Mouse (Mus musculus) liver, postnatal 0 days (tissue): ENCODE measurements at regions not wholly inside any gene's neighbourhood (a gene's known extent, or its start where the extent isn't known, plus 50 kb on each side); places are given as distances from the start of the nearest gene placed in this dataset.

ENCODE experiments used
- ATAC-seq: fragments of 200-750 bp; cut with Nextera tagmentation; 2 replicates; pipeline ENCODE4 v1.8.0; 2017; ENCODE audit warnings: mild to moderate bottlenecking, moderate library complexity
- DNase-seq: peaks from one replicate; pipeline ENCODE4 v3.0.0-alpha.2; 2016
- H3K27ac ChIP-seq: fragments of 300-500 bp; sonication (generic); 2 replicates; pipeline ENCODE4 v1.5.1; 2014; ENCODE audit warnings: antibody characterized with exemption, moderate library complexity, mild to moderate bottlenecking, low read depth
- H3K27me3 ChIP-seq: fragments of 300-500 bp; sonication (generic); 2 replicates; pipeline ENCODE4 v1.6.1; 2014; ENCODE audit warnings: low read length, control low read depth, mixed read lengths; ENCODE audit not compliant: insufficient read depth
- H3K36me3 ChIP-seq: fragments of 300-500 bp; sonication (generic); replicated peaks from 2 replicates; pipeline ENCODE4 v1.6.1; 2014; ENCODE audit warnings: mild to moderate bottlenecking, control low read depth, low read length, moderate library complexity, mixed read lengths; ENCODE audit not compliant: insufficient read depth
- H3K4me1 ChIP-seq: fragments of 300-500 bp; sonication (generic); 2 replicates; pipeline ENCODE4 v1.6.1; 2014; ENCODE audit warnings: antibody characterized with exemption, mild to moderate bottlenecking, control low read depth; ENCODE audit not compliant: insufficient read depth
- H3K4me2 ChIP-seq: fragments of 300-500 bp; sonication (generic); 2 replicates; pipeline ENCODE4 v1.6.1; 2014; ENCODE audit warnings: low read depth, mild to moderate bottlenecking, low read length, moderate library complexity, mixed read lengths
- H3K4me3 ChIP-seq: fragments of 300-500 bp; sonication (generic); 2 replicates; pipeline ENCODE4 v1.5.1; 2014; ENCODE audit warnings: low read depth, low read length
- H3K9ac ChIP-seq: fragments of 300-500 bp; sonication (generic); replicated peaks from 2 replicates; pipeline ENCODE4 v1.6.1; 2014; ENCODE audit warnings: mild to moderate bottlenecking, moderate library complexity
- H3K9me3 ChIP-seq: fragments of 300-500 bp; sonication (generic); 2 replicates; pipeline ENCODE4 v1.6.1; 2016; ENCODE audit warnings: mild to moderate bottlenecking, control low read depth, low read length, mixed read lengths
- CTCF ChIP-seq: sonication (generic); IDR thresholded peaks from 2 replicates; pipeline ENCODE4 v1.5.1; 2016; ENCODE audit warnings: antibody characterized with exemption, low read depth
- EP300 ChIP-seq: IDR thresholded peaks from 2 replicates; pipeline ENCODE4 v1.6.1; 2016; ENCODE audit warnings: antibody characterized with exemption, low read depth, mild to moderate bottlenecking
- WGBS: fragments of 180-500 bp; shearing (Covaris S2); extraction: QIAGEN DNeasy Blood & Tissue Kit; methylation state at CpG from one replicate; pipeline ENCODE4 v1.1.7; 2014; ENCODE audit not compliant: insufficient replicate concordance; 5-methylcytosine and 5-hydroxymethylcytosine counted together

DNA sequence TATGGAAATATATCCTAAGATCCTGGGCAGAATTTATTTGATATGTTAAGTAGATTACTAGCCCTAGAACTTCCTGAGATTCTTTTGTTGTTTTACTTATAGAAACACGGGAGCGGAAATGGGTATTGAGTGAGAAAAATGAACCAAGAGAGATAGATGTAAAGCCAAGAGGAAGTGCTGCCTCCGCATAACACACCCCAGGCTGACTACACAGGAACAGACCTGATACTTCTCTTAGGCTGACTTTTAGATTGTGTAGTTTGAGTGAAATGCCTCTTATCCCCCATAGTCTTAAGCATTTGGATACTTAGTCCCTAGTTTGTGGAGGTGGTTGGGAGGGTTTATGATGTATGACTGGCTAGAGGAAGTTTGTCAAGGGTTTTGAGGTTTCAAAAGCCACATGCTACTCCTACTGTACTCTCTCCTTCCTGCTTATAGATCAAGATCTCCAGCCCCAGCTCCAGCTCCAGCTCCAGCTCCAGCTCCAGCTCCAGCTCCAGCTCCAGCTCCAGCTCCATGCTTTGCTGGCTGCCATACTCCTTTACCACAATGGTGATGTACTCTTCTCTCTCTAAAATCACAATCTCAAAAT is 210.0 kb upstream of the Nrp1 start:
- Histone ChIP-seq H3K27ac (no peak overlapping the region), H3K4me1 (no peaks in the 10 kb centered on the region), H3K4me3 (no peak overlapping the region), H3K9ac (no peak overlapping the region), H3K27me3 (no peaks in the 10 kb centered on the region), H3K9me3 (no peaks in the 10 kb centered on the region), H3K4me2 (no peak overlapping the region), H3K36me3 (no peaks in the 10 kb centered on the region)
- DNase-seq: no peak
- ATAC-seq: no peak
- no peak for TF ChIP-seq EP300
- TF ChIP-seq CTCF: no peak
- 47% methylated on average over 3 of the region's 3 CpGs for WGBS

DNA sequence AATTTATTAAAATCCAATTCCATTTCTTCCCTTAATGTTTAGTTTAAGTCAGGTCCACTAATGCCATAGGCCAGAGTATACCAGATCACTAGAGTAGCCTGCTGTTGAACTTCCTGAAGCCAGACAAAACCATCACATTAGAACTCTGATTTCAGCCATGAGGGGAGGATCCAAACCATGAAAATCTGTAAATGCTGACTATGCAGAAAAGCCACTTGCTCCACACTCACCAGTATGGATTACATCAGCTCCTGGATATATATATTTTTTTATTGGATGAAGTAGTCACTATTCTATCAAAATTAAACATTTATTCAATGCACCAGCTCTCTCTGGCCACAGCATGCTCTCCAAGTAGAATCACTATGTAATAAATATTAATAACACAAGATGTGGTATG is 202.8 kb upstream of the Nrp1 start:
- no peak for ATAC-seq

DNA sequence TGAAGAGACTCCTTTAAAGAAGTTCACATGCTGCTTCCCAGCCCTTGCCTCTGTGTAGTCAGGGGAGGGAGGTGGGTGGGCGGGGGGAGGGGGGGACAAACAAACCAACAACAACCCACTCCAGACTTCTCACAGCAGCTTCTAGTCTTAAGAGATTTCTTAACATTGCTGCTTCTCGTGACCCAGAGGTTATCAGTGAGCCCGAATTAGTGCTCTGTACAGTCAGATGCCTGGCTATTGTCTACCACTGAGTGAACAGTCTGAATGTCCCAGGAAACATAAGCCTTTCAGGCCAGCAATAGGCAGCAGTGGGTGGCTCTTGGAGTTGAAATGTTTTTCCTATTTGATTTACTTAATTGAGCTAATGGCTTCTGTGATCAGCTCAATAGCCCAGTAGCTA is 202.2 kb upstream of the Nrp1 start:
- no peak for ATAC-seq

More for the DNA sequence above, 202.8 kb upstream of the Nrp1 start:
- DNase-seq: no peak
- no peaks in the 10 kb centered on the region for H3K4me1 ChIP-seq
- H3K9me3 ChIP-seq: no peaks in the 10 kb centered on the region
- no peaks in the 10 kb centered on the region for H3K27me3 ChIP-seq
- no peak overlapping the region for H3K4me2 ChIP-seq
- no peak overlapping the region for H3K27ac ChIP-seq
- H3K4me3 ChIP-seq: no peak overlapping the region
- H3K36me3 ChIP-seq: no peaks in the 10 kb centered on the region
- no peak overlapping the region for H3K9ac ChIP-seq
- TF ChIP-seq CTCF (no peak), EP300 (no peak)

DNA sequence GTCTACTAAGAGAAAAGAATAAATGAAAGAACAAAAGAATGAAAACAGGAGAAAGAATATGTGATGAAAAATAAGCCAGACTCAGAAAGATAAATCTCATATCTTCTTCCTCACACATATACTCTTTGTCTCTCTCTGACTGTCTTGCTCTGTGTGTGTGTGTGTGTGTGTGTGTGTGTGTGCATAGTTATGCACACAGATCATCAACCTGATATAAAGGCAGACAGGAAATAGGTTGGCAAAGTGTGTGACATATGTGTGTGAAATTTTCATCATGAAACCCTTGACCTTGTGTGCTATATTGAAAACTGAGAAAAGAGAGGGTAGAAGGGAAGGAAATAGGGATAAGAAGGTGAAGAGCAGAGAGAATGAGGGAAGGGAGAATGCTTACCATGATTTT is 195.5 kb upstream of the Nrp1 start:
- Histone ChIP-seq H3K9ac (no peak overlapping the region), H3K4me1 (no peaks in the 10 kb centered on the region), H3K27ac (no peak overlapping the region), H3K36me3 (no peaks in the 10 kb centered on the region), H3K4me3 (no peak overlapping the region), H3K9me3 (no peaks in the 10 kb centered on the region), H3K27me3 (no peaks in the 10 kb centered on the region), H3K4me2 (no peak overlapping the region)
- DNase-seq (no peak), ATAC-seq (no peak)
- TF ChIP-seq CTCF: no peak
- TF ChIP-seq EP300: no peak

More for the DNA sequence above, 202.2 kb upstream of the Nrp1 start:
- H3K27me3 ChIP-seq: no peaks in the 10 kb centered on the region
- no peak overlapping the region for H3K4me3 ChIP-seq
- H3K9ac ChIP-seq: no peak overlapping the region
- H3K4me2 ChIP-seq: no peak overlapping the region
- 41% methylated on average over 2 of the region's 3 CpGs for WGBS
- H3K4me1 ChIP-seq: no peaks in the 10 kb centered on the region
- no peak for DNase-seq
- no peaks in the 10 kb centered on the region for H3K9me3 ChIP-seq
- H3K36me3 ChIP-seq: no peaks in the 10 kb centered on the region
- TF ChIP-seq CTCF (no peak), EP300 (no peak)
- H3K27ac ChIP-seq: no peak overlapping the region

DNA sequence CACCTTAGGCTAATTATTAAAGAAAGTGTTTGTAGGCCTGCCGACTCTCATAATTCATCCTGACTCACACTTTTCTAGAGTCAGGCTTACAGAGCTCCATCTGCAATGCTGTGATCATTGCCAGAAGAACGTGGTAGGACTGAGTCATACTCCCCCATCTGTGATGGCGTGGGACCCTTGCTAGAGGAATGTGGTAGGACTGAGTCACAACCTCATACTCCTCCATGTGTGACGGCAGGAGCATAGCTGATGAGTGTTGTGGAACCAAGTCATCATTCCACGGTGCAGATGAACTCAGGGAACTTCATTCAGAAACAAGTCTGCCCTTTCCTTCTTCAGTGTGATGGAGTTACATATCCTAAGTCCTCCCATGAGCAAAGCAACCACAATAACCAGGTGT is 193.4 kb upstream of the Nrp1 start:
- Histone ChIP-seq H3K36me3 (no peaks in the 10 kb centered on the region), H3K4me3 (no peak overlapping the region), H3K9me3 (no peaks in the 10 kb centered on the region), H3K9ac (no peak overlapping the region), H3K4me1 (no peaks in the 10 kb centered on the region), H3K4me2 (no peak overlapping the region), H3K27ac (no peak overlapping the region), H3K27me3 (no peaks in the 10 kb centered on the region)
- no peak for TF ChIP-seq CTCF
- no peak for TF ChIP-seq EP300
- WGBS: 76% methylated on average over 5 of the region's 5 CpGs
- no peak for ATAC-seq
- no peak for DNase-seq

DNA sequence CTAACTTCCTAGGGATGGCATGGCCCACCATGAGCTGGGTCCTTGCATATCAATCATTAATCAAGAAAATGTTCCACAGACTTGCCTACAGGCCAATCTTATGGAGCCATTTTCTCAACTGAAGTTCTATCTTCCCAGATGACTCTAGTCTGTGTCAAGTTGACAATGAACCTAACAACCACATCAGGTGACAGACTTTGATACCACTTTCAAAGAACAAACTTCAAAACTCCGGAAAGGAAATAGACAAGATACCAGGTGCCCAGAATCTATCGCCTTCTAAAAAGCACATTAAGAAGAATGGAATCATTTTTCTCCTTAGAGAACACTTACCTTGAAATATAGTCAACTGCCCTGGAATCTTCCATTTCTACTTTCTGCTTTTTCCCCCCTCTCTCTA is 192.8 kb upstream of the Nrp1 start:
- DNase-seq (no peak), ATAC-seq (no peak)
- Histone ChIP-seq H3K9ac (no peak overlapping the region), H3K4me2 (no peak overlapping the region), H3K27me3 (no peaks in the 10 kb centered on the region), H3K27ac (no peak overlapping the region), H3K4me1 (no peaks in the 10 kb centered on the region), H3K4me3 (no peak overlapping the region), H3K36me3 (no peaks in the 10 kb centered on the region), H3K9me3 (no peaks in the 10 kb centered on the region)
- TF ChIP-seq EP300 (no peak), CTCF (no peak)
- WGBS: 79% methylated on average over 2 of the region's 2 CpGs

DNA sequence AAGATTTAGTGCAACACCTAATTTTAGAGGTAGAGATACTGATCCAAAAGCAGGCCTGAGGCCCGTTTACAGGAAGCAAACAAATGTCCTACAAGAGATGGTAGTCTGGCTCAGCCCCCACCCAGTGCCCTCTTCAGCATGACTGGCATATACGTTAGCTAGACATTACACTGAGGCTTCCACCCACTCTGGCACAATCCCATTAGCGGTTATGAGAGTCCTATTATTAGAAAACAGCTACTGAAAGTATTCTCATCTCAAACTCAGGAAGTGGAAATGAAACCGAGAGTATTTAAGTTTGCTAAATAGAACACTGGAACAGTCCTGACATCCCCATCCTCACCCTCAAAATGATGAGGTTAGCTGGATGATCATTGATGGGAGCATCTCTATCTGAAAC is 192.3 kb upstream of the Nrp1 start:
- Histone ChIP-seq H3K9me3 (no peaks in the 10 kb centered on the region), H3K27ac (no peak overlapping the region), H3K4me2 (no peak overlapping the region), H3K4me1 (no peaks in the 10 kb centered on the region), H3K27me3 (no peaks in the 10 kb centered on the region), H3K36me3 (no peaks in the 10 kb centered on the region), H3K9ac (no peak overlapping the region), H3K4me3 (no peak overlapping the region)
- DNase-seq (no peak), ATAC-seq (no peak)
- 51% methylated on average over 4 of the region's 4 CpGs for WGBS
- TF ChIP-seq CTCF (no peak), EP300 (no peak)
